Mouse (Mus musculus): ENCODE data around the gene Cox7c. TPM values are rescaled to one million over a fixed set of nuclear protein-coding genes. Genes with fewer than 3 reads are reported as not detected.
"Not testable (repeated sequence)": the region's sequence is repeated elsewhere in the genome, so short reads cannot be mapped to it uniquely, and the experiment has no call there.

The Cox7c gene
- 629 and 910 TPM in 2 replicates for polyA plus RNA-seq (2012; rRNA removed)

- TF ChIP-seq CTCF (IDR thresholded peaks at IDR 0.05; ENCODE audit: borderline replicate concordance, extremely low read depth, insufficient read depth, insufficient read length) = no peak
- TF ChIP-seq POLR2A (IDR thresholded peaks at IDR 0.05; ENCODE audit: borderline replicate concordance, extremely low read depth, insufficient read depth, insufficient read length, poor library complexity, severe bottlenecking) = no peak
- DNase-seq (ENCODE audit: low read depth) = peak; percentile 98
These were observed at the start of gene Cox7c for GRCm38 (mm10) chr13:86046254-86046951. Gene Cox7c, minus strand, starts transcription at chr13:86046904.

- no peak for TF ChIP-seq CTCF (IDR thresholded peaks at IDR 0.05; ENCODE audit: borderline replicate concordance, extremely low read depth, insufficient read depth, insufficient read length)
- TF ChIP-seq POLR2A (IDR thresholded peaks at IDR 0.05; ENCODE audit: borderline replicate concordance, extremely low read depth, insufficient read depth, insufficient read length, poor library complexity, severe bottlenecking) = no peak
- DNase-seq (ENCODE audit: low read depth) = no peak
These were observed 21.5 kb upstream of the Cox7c start for GRCm38 (mm10) chr13:86068011-86068724.

GRCm38 (mm10) chr13:86067508-86067907 is 20.8 kb upstream of the Cox7c start:
- TF ChIP-seq POLR2A (IDR thresholded peaks at IDR 0.05; ENCODE audit: borderline replicate concordance, extremely low read depth, insufficient read depth, insufficient read length, poor library complexity, severe bottlenecking) (no peak), CTCF (IDR thresholded peaks at IDR 0.05; ENCODE audit: borderline replicate concordance, extremely low read depth, insufficient read depth, insufficient read length) (no peak)
- DNase-seq (ENCODE audit: low read depth) = no peak

- not testable (repeated sequence) for DNase-seq (ENCODE audit: low read depth)
These were observed 7.4 kb upstream of the Cox7c start for GRCm38 (mm10) chr13:86054091-86054490.

- peak; percentile 31 for DNase-seq (ENCODE audit: low read depth)
- TF ChIP-seq POLR2A (IDR thresholded peaks at IDR 0.05; ENCODE audit: borderline replicate concordance, extremely low read depth, insufficient read depth, insufficient read length, poor library complexity, severe bottlenecking) = no peak
- no peak for TF ChIP-seq CTCF (IDR thresholded peaks at IDR 0.05; ENCODE audit: borderline replicate concordance, extremely low read depth, insufficient read depth, insufficient read length)
These were observed 41.6 kb downstream of the Cox7c start for GRCm38 (mm10) chr13:86004907-86005675.

Data from brain, embryonic 14.5 days (tissue).